15 mouse cellular contexts compared by ENCODE assay signal in the genomic region with DNA sequence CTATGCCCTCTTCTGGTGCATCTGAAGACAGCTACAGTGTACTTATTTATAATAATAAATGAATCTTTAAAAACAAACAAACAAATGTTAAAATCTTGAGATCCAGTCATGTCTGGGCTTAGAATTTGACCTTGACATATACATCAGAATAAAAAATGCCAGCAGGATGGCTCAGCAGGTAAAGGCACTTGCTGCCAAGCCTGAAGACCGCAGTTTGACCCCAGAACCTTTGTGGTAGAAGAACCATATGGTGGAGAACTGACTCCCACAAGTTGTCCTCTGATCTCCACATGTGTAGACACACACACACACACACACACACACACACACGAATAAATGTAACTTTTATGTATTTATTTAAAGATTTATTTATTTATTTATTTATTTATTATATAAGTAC. TPM values are rescaled to one million over a fixed set of nuclear protein-coding genes. Genes with fewer than 3 reads are reported as not detected.
"Had no signal": no experiment of that assay in that cellular context is flagged by ENCODE, and none has a peak within 500 bp of the region (broad histone marks: within the 10 kb centered on the region; RNA-seq: fewer than 3 reads in every experiment).

No protein-coding gene starts in this region.

- H3K4me1 ChIP-seq: neural tube, embryonic 15.5 days; stomach, embryonic 15.5 days had no signal

- H3K36me3 ChIP-seq: neural tube, embryonic 15.5 days; stomach, embryonic 15.5 days had no signal

- DNase-seq: right cerebral cortex, adult 18-20 months; right cerebral cortex, postnatal 14 days; right cerebral cortex, postnatal 25 days; right cerebral cortex, postnatal 4 days; spleen, adult 18-20 months; thymus, adult 18-20 months; thymus, adult 2 months; thymus, postnatal 14 days; thymus, postnatal 25 days; thymus, postnatal 36 days; thymus, postnatal 4 days had no signal

- H3K9ac ChIP-seq: neural tube, embryonic 15.5 days; stomach, embryonic 15.5 days had no signal

- H3K9me3 ChIP-seq: neural tube, embryonic 15.5 days; stomach, embryonic 15.5 days had no signal

- H3K27ac ChIP-seq: neural tube, embryonic 15.5 days; stomach, embryonic 15.5 days; stomach, postnatal 0 days had no signal

- H3K4me3 ChIP-seq: neural tube, embryonic 15.5 days; stomach, embryonic 15.5 days had no signal

RNA-seq across cellular contexts. Expression of gene Bcl2l10, which starts 44.5 kb away (rescaled TPM):
- total RNA-seq: neutrophil, adult 5-6 weeks had no signal
